Mouse (Mus musculus) neural tube, embryonic 13.5 days (tissue): ENCODE data around the gene Shb. TPM values are rescaled to one million over a fixed set of nuclear protein-coding genes. Genes with fewer than 3 reads are reported as not detected.
"Not testable (repeated sequence)": the region's sequence is repeated elsewhere in the genome, so short reads cannot be mapped to it uniquely, and the experiment has no call there.

Experiments used
- ATAC-seq: fragments of 200-750 bp; cut with Nextera tagmentation; 2 replicates; pipeline ENCODE4 v1.8.0; 2017; ENCODE audit warnings: low read depth, mild to moderate bottlenecking, moderate TSS enrichment, moderate library complexity
- H3K27ac ChIP-seq: fragments of 300-500 bp; sonication (generic); replicated peaks from 2 replicates; pipeline ENCODE4 v1.5.1; 2015; ENCODE audit warnings: moderate library complexity, mild to moderate bottlenecking, inconsistent platforms
- H3K27me3 ChIP-seq: fragments of 300-500 bp; sonication (generic); 2 replicates; pipeline ENCODE4 v1.6.1; 2015; ENCODE audit warnings: mild to moderate bottlenecking, inconsistent platforms
- H3K36me3 ChIP-seq: fragments of 300-500 bp; sonication (generic); 2 replicates; pipeline ENCODE4 v1.6.1; 2015; ENCODE audit warnings: mild to moderate bottlenecking, inconsistent platforms
- H3K4me1 ChIP-seq: fragments of 300-500 bp; sonication (generic); replicated peaks from 2 replicates; pipeline ENCODE4 v1.6.1; 2015; ENCODE audit warnings: inconsistent platforms
- H3K4me2 ChIP-seq: fragments of 300-500 bp; sonication (generic); 2 replicates; pipeline ENCODE4 v1.6.1; 2015; ENCODE audit warnings: inconsistent platforms, mild to moderate bottlenecking, moderate library complexity
- H3K4me3 ChIP-seq: fragments of 300-500 bp; sonication (generic); 2 replicates; pipeline ENCODE4 v1.5.1; 2015; ENCODE audit warnings: mild to moderate bottlenecking, inconsistent platforms
- H3K9ac ChIP-seq: fragments of 300-500 bp; sonication (generic); 2 replicates; pipeline ENCODE4 v1.6.1; 2015; ENCODE audit warnings: moderate library complexity, mild to moderate bottlenecking, inconsistent platforms
- H3K9me3 ChIP-seq: fragments of 300-500 bp; sonication (generic); 2 replicates; pipeline ENCODE4 v1.6.1; 2016; ENCODE audit warnings: inconsistent platforms
- WGBS: fragments of 180-500 bp; shearing (Covaris S2); methylation state at CpG from one replicate; pipeline ENCODE4 v1.1.7; 2015; 5-methylcytosine and 5-hydroxymethylcytosine counted together
- microRNA-seq: library from miRNA; unstranded; fragments of <30 nt; microRNA quantifications from one replicate; pipeline ENCODE4, GENCODE M21; 2016
- polyA plus RNA-seq: library from polyadenylated mRNA; unstranded; fragments of >200 nt; fragmentation: Nextera tagmentation; extraction: Ambion mirVana; gene quantifications from 2 replicates; pipeline ENCODE4 v1.2.1, GENCODE M21; 2015

The Shb gene
- polyA plus RNA-seq, 1 experiment from 2014 or later = 4.0 TPM

DNA sequence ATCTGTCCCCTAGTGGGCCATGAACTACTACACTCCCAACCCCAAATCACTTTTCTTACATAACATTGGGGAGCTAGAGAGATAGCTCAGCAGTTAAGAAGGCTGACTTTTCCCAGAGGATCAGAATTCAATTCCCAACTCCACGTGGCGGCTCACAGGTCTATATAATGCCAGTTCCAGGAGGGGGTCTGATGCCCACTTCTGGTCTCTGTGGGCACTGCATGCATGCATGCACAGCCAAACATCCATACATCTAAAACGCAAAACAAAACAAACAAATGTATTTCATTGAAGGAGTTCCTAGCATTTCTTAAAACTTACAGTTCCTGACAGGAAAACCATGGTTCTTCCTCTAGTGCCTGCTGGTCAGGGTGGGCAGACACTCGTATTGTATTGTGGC, 140.2 kb downstream of the Shb start:
- 71% methylated on average over 4 of the region's 4 CpGs for WGBS
- no peaks in the 10 kb centered on the region for H3K4me1 ChIP-seq
- H3K4me2 ChIP-seq = no peak overlapping the region
- H3K36me3 ChIP-seq = peaks cover 13% of the 10 kb centered on the region
- no peaks in the 10 kb centered on the region for H3K27me3 ChIP-seq
- H3K9me3 ChIP-seq = peaks cover 5% of the 10 kb centered on the region; the same call in 1 of the 2 replicates
- H3K9ac ChIP-seq = no peak overlapping the region
- no peak overlapping the region for H3K27ac ChIP-seq
- H3K4me3 ChIP-seq = no peak overlapping the region
- ATAC-seq = no peak

DNA sequence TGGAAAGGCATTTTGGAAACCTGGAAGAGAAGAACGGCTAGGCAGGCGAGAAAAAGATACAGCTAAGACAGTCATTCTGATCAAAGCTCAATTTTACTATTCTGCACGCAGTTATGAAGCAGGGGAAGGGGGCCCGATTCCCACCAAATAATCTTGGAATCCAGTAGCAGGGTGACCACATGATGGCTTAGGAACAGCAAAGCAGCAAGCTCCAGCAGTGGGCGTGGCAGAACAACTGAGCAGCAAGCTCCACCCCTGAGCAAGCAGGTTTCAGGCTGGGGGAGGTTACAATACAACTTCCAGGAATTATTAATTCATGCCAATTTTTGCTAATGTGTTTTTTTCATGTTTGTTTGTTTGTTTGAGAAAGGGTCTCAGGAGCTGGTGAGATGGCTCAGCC, 145.0 kb downstream of the Shb start:
- not testable (repeated sequence) for H3K27ac ChIP-seq, H3K4me3 ChIP-seq, H3K9ac ChIP-seq, H3K4me1 ChIP-seq, H3K9me3 ChIP-seq, H3K4me2 ChIP-seq, H3K36me3 ChIP-seq, H3K27me3 ChIP-seq, ATAC-seq
- WGBS = 98% methylated on average over 5 of the region's 5 CpGs

DNA sequence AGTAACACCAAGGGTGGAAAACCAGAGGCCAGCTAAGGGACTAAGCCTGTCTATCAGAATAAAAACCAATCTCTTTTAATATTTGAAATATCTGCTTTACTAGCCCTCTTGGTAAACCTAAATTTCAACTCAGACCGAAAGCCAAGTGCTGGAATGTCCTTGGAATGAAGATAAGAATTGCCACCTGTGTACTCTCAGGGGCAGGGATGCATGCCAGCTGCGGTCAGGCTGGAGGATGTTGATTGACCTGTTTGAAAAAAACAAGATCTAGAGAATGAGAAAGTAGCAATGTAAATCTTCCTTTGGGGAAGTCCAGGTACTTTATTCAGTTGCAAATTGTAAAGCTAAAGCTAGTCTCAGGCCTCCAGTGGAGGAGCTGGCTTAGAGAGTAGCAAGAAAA, 150.1 kb downstream of the Shb start:
- H3K9me3 ChIP-seq, H3K9ac ChIP-seq, H3K4me1 ChIP-seq, H3K27ac ChIP-seq, H3K27me3 ChIP-seq, ATAC-seq, H3K4me3 ChIP-seq, H3K4me2 ChIP-seq: not testable (repeated sequence)
- WGBS = 92% methylated on average over 2 of the region's 2 CpGs
- peaks cover 12% of the 10 kb centered on the region; the same call in 1 of the 2 replicates for H3K36me3 ChIP-seq

DNA sequence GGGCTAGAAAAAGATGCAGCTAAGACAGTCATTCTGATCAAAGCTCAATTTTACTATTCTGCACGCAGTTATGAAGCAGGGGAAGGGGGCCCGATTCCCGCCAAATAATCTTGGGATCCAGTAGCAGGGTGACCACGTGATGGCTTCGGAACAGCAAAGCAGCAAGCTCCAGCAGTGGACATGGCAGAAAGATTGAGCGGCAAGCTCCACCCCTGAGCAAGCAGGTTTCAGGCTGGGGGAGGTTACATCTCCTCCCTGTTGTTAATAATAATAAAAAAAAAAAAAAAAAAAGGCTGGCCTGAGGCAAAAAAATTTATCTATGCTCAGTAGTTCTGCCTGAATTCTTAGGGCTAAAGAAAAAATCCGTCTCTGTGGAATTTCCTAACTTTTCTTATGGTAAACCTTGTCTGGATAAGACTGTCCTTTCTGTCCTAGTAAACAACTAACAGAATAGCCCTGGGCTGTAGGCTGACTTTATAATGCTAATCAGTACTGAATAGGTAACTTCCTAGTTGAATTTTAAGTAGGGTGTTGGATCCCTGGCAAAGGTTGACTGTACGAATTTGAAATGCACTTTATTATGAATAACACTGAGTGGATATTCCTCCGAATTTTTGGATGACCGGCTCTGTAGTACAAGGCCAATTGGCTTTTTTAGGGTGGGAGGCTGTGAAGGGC, 151.2 kb downstream of the Shb start:
- WGBS = 90% methylated on average over 10 of the region's 10 CpGs
- H3K36me3 ChIP-seq = peaks cover 22% of the 10 kb centered on the region
- not testable (repeated sequence) for H3K4me3 ChIP-seq, H3K27ac ChIP-seq, H3K27me3 ChIP-seq, ATAC-seq, H3K9me3 ChIP-seq, H3K4me2 ChIP-seq, H3K4me1 ChIP-seq, H3K9ac ChIP-seq

DNA sequence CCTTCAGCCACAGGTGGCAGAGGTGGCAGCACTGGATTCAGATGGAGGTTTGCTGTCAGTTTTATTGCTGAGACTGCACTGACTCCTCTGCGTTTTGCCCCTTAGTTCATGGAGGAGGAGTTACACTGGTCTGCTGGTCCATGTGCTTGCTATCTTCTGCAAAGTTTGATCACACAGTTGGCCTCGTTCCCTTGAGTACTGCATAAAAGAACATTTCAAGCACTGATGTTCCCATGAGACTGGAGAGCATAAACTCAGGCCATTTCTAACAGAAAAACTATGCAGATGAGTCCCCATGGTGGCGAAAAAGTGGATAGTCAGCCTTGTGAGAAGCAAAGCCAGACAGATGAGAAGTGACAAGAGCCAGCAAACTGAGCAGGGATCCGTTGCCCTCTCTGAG, 155.7 kb downstream of the Shb start:
- no peak overlapping the region for H3K4me2 ChIP-seq
- H3K4me3 ChIP-seq = no peak overlapping the region
- no peak overlapping the region for H3K27ac ChIP-seq
- no peaks in the 10 kb centered on the region for H3K4me1 ChIP-seq
- 83% methylated on average over 4 of the region's 4 CpGs for WGBS
- peaks cover 65% of the 10 kb centered on the region for H3K36me3 ChIP-seq
- no peak for ATAC-seq
- no peak overlapping the region for H3K9ac ChIP-seq
- H3K9me3 ChIP-seq = no peaks in the 10 kb centered on the region
- H3K27me3 ChIP-seq = no peaks in the 10 kb centered on the region

DNA sequence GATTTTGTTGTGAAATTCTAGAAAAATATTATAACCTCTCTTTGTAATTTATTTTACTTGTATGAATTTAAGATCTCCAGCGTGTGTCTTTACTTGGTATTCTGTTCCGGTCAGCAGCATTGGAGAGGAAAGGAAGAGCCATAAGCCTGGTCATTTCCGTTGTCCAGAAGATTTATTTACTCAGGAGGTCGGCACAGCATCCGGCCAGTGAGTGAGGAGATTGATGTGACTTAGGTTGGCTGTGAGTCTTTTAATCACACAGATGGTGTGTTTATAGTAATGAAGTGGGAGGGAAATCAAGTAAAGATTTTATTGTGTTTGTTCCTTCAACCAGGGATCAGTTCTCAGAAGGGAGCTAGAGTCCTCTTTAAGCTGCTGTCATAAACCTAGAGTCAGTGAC, 157.4 kb downstream of the Shb start:
- Histone ChIP-seq H3K9me3 (no peaks in the 10 kb centered on the region), H3K27me3 (no peaks in the 10 kb centered on the region), H3K9ac (no peak overlapping the region), H3K4me1 (no peaks in the 10 kb centered on the region), H3K36me3 (peaks cover 80% of the 10 kb centered on the region), H3K27ac (no peak overlapping the region), H3K4me2 (no peak overlapping the region), H3K4me3 (no peak overlapping the region)
- WGBS = 64% methylated on average over 5 of the region's 5 CpGs
- ATAC-seq = no peak

Small RNA genes lying within 50 kb of the gene (microRNA-seq; reads per million reads assigned to microRNA genes)
- gene Gm22518 (not detected), gene Gm25692 (not detected)

Other genes with a start within 250 kb of the Shb start
- gene Trmt10b, start 235.3 kb downstream of the Shb start, polyA plus RNA-seq = 22.6 and 24.6 TPM in 2 replicates
- gene Dcaf10, start 190.4 kb downstream of the Shb start, polyA plus RNA-seq = 8.0 and 9.2 TPM in 2 replicates
- 39.7 and 53.4 TPM in 2 replicates for gene Exosc3, start 189.7 kb downstream of the Shb start, polyA plus RNA-seq
- gene Slc25a51, start 123.7 kb downstream of the Shb start, polyA plus RNA-seq = 69.4 and 77.5 TPM in 2 replicates